Mouse (Mus musculus): ENCODE results near the gene Cyb5d1.

Gene Cyb5d1

DNA sequence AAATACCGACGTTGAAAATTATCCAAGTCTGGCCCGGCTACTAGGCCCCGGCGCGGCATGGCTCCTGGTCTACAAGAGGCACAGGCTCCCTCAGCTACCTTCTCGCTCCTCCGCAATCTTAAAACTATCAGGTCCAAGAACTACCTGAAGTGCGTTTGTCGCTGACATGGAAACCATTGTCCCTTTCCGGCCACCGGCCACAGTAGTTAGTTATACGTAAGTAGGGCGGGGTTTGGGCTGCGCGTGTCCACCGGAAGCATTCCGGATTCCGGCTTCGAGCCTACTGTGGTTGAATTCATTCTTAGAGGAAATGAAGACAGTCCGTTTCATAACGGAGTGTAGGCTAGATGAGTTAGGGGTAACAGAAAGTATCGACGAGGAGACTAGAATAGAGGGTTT, at the start of gene Cyb5d1, which contains the start of gene Naa38:
Gene Cyb5d1 (minus strand): TSS at position 397 of the 399 bp plus-strand sequence.
Gene Naa38 (plus strand): TSS at position 253 of the 399 bp plus-strand sequence.
- peak; percentile 93 for DNase-seq

DNA sequence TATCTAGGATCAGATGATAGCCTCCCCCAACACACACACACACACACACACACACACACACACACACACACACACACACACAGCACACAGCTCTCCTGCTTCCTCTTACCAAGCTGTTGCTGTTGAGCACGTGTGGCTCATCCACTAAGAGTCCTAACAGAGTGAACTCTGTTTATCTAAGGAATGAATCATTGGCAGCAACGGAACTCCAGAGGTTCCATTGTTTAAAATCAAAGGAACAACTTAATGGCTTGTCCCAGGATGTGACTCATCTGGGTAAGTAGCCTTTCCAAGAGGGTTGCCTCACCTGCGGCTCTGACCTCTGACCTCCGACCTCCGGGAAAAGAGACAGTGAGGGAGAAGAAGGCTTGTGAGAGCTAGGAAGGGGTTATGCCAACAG, 47.9 kb upstream of the Cyb5d1 start:
- no peak for DNase-seq

DNA sequence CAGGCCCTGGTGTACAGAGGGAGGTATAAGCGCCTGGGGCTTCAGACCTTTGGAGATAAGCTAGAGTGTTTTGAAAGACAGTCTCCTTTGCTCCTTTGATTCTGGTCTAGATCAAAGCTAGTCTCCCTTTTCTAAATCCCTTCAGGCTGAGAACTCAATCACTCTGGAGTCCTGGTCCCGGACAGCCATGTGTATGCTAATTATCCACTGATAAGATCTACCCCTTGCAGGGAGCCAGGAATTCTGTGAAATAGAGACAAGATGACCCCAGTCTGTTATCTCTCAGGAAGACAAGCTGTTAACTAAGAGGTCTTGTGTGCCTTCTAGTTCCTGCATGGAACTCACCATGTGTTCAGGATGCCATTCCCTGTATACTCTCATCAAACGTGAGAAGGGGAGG, 41.9 kb upstream of the Cyb5d1 start:
- no peak for DNase-seq

DNA sequence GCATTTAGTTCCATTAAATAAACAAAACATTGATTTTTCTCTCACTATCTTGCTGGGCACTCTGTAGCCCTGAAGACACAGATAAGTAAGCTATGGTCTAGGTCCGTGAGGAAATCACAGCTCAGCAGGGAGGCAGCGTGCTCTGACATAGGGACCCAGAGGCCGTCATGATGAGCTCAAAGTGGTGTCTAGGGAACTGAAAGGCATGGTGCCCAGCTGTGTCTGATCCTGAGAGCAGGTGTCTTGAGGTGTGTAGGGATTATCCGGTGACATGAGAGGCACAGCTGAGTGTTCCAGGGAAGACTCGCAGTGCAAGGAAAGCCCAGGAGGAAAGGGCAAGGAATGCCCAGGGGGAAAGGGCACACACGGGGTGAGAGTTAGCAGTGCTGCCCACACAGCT, 37.8 kb upstream of the Cyb5d1 start:
- no peak for DNase-seq

DNA sequence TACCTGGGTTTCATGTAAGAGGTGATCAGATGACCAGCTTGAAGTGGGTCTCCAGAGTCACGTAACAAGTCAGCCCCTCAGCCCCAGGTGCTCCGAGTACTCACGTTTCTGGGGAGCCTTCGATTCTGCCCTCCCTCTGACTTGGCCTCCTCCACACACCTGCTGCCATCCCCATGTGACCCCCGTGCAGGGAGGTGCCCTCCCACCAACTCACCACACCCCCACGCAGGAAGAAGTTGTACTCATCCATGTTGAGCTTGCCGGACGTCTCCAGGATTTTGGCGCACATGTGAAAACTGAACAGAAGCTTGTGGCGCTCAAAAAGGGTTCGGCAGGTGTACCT, 37.2 kb upstream of the Cyb5d1 start:
- DNase-seq, result no peak

DNA sequence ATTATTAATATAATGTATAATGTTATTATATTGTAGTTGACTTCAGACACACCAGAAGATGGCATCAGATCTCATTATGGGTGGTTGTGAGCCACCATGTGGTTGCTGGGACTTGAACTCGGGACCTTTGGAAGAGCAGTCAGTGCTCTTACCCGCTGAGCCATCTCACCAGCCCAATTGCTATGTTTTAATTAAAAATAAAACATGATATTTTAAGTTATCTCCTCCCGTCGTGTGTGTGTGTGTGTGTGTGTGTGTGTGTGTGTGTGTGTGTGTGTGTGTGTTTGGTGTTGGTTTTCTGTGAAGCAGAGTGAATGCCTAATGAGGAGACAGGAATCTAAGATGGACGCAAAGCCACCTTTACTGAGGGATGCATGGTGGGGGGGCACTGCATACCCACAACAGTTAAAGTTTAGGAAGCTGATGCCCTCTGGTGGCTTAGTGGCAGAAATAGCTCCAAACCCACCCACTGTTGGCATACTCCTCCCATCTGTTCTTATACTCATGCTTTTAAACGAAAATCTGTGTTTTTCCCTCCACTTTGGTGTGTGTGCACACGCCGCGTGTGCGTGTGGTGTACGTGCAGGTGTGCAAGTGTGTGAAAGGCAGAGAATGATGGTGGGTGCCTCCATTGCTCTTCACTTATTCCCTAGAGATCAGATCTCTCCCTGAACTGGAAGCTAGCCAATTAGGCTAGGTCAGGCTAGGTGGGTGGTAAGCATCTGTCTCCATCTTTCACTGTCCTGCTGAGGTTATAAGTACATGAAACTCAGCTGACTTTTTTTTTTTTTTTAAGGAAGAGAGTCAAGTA, 36.6 kb upstream of the Cyb5d1 start:
- DNase-seq, result peak; percentile 92 to 93

DNA sequence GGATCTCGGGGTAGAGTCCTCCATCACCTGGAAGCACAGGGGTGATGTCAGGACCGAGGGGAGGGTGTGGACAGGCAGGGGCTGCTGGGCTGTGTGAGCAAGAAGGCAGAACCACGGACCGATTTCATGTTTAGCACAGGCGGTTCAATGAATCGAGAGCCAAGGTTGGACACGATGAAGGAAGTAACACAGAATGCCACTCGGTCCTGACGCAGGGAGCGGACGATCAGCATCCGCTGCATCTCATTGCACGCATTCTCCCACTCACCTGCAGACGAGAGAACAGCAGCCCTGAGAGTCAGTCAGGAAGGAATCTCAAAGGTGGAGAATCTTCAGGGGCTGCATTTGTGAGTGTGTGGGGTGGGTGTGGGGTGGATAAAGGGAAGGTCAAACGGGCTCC, 35.2 kb upstream of the Cyb5d1 start:
- no peak for DNase-seq

DNA sequence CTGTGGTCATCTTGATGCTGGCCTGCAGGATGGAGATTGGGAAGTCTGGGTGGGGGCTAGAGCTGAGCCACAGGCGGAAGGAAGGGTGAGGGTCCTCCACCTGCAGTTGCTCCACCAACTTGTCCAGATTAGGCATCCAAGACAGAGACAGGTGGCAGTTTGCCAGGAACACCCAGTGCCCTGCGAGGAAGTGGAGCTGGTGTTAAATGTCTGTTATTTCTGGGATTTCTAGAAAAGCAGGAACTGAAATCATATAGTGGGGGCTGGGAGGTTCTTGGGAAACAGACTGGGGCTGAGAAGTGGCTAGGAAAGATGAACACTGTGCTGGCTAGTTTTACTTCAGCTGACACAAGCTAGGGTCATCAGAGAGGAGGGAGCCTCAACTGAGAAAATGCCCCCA, 33.9 kb upstream of the Cyb5d1 start:
- peak; percentile 49 to 59 for DNase-seq

DNA sequence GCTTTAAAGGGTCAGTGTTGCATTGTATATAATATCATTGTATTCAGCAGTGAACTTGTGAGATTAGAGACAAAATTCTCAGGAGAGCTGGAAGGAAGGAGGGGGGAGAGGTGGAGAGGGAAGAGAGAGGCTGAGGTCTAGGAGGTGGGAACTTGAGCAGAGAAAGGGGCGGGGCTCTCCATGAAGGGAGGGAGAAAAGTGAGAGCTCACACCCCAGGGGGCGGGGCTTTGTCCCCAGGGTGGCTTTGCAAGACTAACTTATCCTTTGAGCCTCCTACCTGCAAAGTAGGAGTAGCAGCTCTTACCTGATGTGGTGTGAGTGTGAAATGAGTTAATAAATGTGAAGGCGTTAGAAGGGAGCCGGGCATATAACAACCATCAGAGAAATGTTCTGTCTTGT, 33.3 kb upstream of the Cyb5d1 start:
- DNase-seq, result peak; percentile 24 to 40

DNA sequence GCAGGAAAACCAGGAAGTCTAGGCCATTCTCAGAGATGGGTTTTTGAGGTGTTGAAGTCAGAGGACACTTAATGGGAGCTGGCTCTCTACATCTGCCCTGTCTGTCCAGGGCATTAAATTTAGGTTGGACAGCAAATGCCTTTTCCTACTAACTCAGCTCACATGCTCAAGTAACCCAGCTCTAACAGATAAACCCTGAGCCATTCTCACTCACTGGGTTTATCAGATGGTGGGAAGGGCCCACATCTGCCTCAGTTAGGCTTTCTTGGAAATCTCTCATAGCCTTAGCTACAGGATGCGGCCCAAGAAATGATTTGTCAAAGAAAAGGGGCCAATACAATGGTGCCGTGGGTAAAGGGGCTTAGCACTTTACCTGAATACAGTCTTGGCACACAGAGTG, 30.8 kb upstream of the Cyb5d1 start:
- no peak for DNase-seq

DNA sequence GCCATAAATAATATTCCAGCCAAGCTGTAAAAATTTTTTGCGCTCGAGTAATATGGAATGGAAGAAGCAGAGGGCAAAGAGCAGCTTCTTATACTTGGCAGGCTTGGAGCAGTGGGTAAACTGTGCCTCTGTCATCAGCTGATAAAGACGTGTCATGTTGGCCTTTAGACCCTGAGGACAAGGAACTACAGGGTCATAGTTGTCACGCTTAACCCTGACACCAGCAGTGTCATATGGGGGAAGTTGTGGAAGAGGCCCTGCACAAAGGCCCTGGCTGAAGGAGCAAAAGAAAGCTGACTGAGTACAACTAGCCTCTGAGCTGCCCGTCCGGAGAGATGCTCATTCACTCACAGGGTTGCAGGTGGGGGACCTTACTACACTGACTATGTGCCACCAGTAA, 28.5 kb upstream of the Cyb5d1 start:
- DNase-seq, result no peak

DNA sequence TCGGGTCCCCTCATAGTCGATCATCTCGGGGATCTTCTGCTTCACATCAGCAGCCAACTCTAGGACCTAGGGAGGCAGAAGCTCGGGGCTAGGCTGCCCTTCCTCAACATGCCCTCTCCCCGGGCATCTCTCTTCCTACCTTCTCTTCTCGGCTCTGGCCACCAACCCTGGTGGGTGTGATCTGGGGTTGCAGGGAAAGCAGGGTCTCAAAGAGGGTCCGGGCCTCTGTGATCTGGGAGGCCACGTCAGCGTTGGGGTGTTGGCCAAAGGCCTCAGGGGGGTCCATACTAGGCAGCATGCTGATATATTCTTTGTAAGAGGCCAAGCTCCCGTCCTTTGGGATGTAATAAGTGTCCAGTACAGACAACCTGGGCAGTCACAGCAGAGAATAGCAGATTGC, 27.4 kb upstream of the Cyb5d1 start:
- DNase-seq, result no peak

DNA sequence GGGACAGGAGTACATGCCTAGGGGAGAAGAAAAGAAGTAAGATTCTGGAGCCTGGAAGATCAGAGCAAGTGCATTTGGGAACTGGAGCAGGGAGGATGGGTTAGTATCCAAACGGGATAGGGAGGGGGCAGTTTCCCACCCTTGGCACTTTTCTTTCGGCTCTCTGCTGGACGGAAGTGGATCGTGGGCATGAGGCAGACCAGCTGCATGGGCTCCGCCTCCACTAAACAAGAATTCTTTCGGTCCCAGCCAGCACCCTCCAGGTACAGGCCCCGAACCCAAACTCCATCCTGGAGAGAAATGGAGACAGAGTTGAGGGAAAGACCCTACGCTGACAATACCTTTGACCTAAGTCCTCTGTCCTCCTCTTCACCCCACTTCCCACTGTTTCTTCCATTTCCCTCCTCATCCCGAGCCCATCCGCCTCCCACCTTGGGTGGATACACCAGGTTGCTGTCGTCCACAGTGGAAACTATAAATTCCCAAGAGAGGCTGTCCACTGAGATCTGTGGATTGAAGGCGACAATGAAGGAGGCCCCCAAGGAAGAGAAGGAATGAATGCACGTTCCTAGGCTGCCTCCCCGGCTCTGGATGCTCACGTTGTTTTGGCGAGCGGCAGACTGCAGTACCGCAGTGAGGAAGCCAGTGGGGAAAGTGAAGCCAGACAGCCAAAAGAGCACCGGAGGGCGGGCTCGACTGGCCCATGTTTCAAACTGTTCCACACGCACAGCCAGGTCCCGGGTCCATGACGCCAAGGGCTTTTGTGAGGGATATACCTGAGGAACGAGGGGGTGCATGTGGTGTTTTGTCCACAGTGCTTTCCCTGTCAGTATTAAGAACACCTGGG, 25.9 kb upstream of the Cyb5d1 start:
- peak; percentile 10 to 15 for DNase-seq

DNA sequence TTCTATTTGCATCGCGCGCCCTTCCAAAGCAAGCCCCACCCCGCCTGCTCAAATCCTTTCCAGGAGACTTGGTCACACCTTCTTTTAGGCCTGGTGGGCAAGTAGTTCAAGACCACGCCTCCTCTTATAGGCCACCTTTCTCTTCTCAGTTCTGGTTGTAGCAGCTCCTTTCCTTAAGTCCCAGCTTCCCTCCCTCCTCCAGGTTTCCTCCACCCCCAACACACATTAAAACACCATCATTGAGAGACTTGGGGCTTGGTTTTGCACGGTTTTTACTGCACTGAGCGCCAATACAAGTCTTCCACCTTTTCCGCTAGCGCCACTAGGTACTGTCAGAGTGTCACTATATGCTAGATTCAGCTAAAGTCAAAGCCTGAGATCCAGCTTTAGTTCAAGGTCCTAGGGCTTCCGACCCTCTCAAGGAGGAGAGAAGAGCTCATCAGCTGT, 25.1 kb upstream of the Cyb5d1 start:
- DNase-seq, result peak in 1 of 2 experiments; percentile 14

DNA sequence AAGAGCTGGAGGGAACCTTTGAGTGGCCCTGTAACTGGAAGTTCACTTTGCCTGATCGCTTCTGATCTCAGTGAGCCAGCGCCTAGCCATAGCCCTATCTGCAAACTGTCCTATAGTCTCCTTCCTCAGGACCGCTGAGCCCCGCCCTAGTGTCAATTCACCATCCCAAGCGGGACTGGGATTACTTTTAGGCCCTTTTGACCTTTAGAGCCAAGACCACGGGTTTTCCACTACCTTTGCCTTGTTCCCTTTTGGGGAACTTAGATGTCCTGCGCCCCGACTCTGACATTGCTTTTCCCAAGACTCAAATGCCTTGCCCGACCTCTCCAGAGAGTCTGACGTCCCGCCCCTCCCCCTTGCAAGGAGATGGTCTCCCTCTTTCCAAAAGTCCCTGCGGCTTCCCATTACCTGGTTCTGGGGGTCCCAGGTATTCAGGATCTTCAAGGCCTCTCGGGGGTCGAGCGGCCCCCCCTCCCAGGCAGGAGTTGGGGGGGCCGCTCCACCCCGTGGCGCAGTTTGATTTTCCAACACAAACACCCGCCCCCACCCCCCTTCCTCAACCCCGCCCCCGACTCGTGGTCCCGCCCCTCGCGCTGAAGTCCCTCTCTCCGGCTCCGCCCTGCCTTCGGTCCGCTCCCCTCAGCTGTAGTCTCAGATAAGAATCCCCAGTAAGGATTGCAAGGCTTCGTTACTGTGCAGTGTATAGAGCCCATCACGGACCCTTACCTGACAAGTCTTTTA, 24.6 kb upstream of the Cyb5d1 start:
- DNase-seq, result peak; percentile 61 to 62

DNA sequence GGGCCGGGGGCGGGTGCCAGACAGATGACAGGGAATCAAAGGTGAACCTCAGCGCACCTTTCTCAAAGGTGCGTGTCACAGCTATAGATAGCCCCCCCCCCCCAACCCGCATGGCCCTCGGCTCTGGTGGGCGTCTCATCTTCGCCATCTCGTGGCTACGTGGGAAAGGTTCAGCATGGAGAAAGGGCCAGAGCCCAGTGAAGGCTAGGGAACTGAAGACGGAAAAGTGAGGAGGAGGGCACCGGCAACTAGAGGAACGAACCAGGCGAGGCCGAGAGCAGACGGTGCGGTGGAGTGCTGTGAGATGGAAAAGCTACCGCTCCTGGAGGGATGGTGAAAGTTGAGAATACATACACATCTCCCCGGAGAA, 24.0 kb upstream of the Cyb5d1 start:
- peak; percentile 78 to 80 for DNase-seq

DNA sequence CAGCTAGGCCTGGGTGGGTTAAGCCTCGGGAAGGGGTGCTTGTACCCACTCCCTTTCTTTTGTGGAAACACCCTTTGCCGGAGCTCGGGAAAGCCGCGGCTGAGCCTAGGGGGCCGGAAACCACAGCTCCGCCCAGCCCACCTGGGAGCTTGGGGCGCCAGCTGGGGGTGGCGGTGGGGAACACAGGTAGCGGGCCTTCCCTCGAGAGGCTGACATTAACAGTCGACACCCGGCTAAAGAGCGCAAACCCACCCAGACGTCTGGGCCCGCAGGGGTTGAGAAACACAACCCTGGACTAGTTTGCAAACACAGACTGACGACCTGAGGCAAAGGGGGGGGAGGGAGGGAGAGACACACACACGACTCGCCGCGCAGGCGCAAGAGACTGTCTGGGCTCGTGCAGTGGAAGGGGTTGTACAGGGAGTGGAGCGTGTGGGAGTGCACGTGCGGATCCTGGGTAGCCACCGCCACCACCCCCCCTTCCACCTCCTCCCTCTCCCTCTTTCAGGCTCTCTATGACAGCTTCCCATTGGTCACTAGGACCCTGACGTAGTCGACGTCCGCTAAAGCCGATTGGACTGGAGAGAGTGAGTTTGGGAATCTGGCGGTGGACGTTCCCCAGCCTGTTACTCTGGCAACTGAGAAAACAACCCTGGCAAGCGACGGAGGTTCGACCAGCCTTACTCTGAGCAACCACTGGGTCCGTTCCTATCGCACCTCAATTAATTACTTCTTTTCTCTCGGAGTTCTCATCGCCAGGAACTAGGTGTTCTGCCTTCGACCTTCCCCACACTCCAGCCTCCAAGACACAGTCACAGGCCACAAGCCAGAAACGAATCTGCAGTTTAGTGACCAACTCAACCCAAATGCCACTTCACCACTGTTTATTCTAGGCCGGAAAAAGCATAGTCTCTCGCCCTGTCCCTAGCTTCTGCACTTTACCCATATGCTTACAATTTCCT, 23.3 kb upstream of the Cyb5d1 start:
- DNase-seq, result peak; percentile 95 to 97

DNA sequence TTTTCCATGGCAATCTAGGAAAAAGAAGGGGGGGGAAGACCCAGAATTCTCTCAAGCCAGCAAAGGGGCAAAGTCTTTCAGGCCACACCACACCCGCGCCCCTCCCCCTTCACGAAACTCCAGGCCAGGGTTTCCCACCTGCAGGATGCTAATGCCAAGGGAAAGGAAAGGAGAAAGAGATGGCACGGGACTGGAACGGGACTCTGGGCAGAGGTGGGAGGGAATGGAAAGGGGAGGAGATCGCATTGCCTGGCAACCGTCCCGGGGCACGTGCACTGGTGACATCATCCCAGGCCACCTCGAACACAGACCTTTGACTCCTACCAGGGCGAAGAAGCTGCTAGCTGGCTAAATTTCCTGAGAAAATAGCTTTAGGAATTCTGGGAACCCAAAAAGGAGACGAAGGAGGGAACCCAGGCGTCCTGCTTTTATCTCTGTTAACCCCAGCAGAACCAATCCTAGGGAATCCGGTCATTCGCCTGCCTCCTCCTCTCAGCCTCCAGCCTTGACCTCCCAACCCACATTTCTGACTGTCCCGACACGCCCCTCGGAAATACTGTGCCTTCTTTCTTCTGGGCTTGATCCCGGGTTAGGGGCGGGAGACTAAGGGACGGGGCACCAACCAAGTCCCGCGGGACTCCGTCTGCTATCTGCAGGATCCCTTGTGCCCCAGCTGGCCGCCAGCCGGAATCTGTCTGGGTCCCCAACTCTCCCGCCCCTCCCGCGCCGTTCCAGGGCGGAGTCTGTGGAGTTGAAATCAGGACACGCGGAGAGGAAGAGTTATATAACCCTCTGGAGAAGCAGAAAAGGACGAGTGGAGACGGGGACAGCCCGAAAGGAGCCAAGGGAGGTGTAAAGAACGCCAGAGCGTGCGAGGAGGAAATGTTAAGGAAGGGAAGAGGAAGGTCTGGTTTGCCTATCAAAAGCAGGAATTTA, 22.3 kb upstream of the Cyb5d1 start:
- peak; percentile 99 to 100 for DNase-seq

DNA sequence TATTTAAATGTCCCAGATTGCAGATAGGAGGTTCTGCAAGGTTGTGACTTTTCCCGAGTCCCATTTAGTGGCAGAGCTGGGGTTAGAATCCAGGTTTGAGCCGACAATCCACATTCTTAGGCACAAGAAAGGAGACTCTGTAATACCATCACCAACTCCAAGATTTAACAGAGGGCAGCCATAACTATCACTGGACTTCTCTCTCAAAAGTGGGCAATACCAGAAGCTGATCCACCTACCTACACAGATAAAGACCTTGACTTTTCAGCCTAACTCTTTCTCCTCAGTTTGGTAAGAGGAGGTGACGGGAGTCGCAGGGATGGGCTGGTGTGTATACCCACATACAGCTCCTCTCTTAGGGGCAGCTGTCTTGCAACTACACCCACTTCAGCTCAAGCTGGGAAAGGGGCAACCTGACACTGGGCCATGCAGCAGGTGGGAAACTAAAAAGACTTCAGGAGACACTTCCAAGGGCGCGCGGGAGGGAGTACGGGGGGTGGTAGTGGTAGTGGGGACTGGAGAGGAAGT, 21.6 kb upstream of the Cyb5d1 start:
- no peak for DNase-seq

DNA sequence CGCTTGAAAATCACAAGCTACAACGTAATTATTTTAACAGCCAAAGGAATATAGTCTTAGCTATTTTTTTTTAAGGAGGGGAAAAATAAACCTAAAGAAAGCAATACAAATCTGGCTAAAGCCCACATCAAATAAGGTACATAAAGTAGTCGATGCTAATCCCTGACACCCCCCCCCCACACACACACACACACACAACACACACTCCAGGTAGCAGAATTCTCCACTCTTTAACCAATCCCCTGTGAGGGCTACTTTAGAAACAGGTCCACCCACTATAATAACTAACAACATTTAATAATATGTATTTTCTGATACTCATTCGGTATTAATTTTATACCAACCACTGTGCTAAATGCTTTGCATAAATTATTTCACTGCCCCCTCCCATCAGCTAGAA, 21.1 kb upstream of the Cyb5d1 start:
- peak in 1 of 2 experiments; percentile 49 for DNase-seq

All from cerebellum, postnatal 10 days (tissue).